Mouse (Mus musculus) R1 (cell line): ENCODE data around the gene Cbln3.
A peak's percentile ranks its signal among the peaks of the same experiment; 100 is the strongest.

Experiments used
- DNase-seq: peaks from one replicate; pipeline ENCODE4 v3.0.0-alpha.2; 2018; ENCODE audit warnings: low read depth, low spot score

The Cbln3 gene

GRCm38 (mm10) chr14:55845506-55846294 is 38.5 kb downstream of the Cbln3 start:
- DNase-seq, result no peak

- DNase-seq, result no peak
Measured at GRCm38 (mm10) chr14:55842794-55843193, 41.4 kb downstream of the Cbln3 start.

- DNase-seq, result peak; percentile 90
Measured at GRCm38 (mm10) chr14:55840853-55841366, 43.3 kb downstream of the Cbln3 start.

- DNase-seq, result peak; percentile 58
Measured at GRCm38 (mm10) chr14:55838740-55839139, 45.5 kb downstream of the Cbln3 start.

- no peak for DNase-seq
Measured at GRCm38 (mm10) chr14:55838312-55838711, 45.9 kb downstream of the Cbln3 start.

DNA sequence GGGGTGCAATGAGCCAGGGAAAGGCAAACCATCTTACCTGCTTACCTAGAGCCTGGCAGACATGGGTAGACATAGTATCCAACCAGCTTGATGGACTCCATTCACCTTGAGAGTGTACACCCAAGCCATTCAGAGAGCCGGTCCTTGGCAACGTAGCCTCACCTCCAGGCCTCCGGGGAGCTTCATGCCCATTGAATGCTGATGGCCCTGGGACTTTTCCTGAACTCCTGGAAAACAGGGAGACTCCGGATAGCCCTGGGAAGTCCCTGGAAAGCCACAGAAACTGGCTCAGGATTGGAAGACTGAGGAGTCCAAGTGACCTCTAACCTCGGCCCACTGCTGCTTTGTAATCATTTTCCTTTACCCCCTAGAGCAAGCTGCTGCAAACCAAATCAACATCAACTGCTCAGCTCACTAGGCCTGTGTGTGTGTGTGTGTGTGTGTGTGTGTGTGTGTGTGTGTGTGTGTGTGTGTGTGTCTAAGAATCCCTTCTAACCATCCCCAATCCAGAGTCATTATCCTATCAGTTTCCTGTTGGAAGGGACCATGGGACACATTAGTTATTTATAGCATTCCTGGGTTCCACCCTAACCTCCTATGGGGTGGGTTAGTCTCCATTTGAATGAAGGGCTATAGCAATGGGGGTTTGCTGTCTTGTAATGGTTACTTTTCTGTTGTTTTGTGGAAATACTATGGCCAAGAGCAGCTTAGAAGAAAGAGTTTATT is 49.2 kb downstream of the Cbln3 start:
- peak; percentile 89 for DNase-seq

GRCm38 (mm10) chr14:55833126-55833525 is 51.1 kb downstream of the Cbln3 start:
- no peak for DNase-seq

DNA sequence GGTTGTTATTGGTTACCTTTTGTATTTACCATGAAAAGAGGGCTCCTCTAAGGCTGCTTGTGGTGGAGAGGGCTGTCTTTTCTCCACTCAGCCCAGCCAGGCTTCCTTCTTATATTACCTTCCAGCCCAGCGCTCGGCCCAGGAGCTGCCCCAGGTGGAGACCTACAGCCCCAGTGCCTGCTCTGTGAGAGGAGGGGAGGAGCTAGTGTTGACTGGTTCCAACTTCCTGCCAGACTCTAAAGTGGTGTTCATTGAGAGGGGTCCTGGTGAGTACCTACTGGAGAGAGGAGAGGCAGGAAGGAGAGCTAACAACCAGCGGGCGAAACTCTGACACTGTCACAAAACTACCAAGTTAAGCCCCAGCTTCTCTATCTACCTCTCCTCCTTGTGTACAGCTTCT is 53.9 kb downstream of the Cbln3 start:
- peak; percentile 57 for DNase-seq

- DNase-seq, result no peak
Measured at GRCm38 (mm10) chr14:55829854-55830253, 54.3 kb downstream of the Cbln3 start.
